Mouse (Mus musculus): ENCODE data around the gene Phf14. TPM values are rescaled to one million over a fixed set of nuclear protein-coding genes. Genes with fewer than 3 reads are reported as not detected.

Gene Phf14
- polyA plus RNA-seq, 1 experiment from 2014 or later, result 65.4 TPM

GRCm38 (mm10) chr6:11960172-11960571, 52.6 kb downstream of the Phf14 start:
- whole genome bisulfite sequencing, result 92% methylated on average over 7 of the region's 7 CpGs
- Histone ChIP-seq H3K27ac (no peak overlapping the region), H3K4me3 (no peak overlapping the region), H3K9me3 (no peaks in the 10 kb centered on the region), H3K27me3 (no peaks in the 10 kb centered on the region), H3K4me1 (no peaks in the 10 kb centered on the region), H3K9ac (no peak overlapping the region), H3K4me2 (no peak overlapping the region), H3K36me3 (peaks cover 13% of the 10 kb centered on the region)
- no peak for ATAC-seq (ENCODE audit: insufficient number of reproducible peaks, low FRiP score, low TSS enrichment, low read depth)

GRCm38 (mm10) chr6:11993782-11994181, 86.2 kb downstream of the Phf14 start:
- 100% methylated on average over 1 of the region's 1 CpGs for WGBS
- Histone ChIP-seq H3K9ac (no peak overlapping the region), H3K36me3 (peaks cover 31% of the 10 kb centered on the region), H3K4me1 (no peaks in the 10 kb centered on the region), H3K4me3 (no peak overlapping the region), H3K9me3 (no peaks in the 10 kb centered on the region), H3K27me3 (no peaks in the 10 kb centered on the region), H3K27ac (no peak overlapping the region), H3K4me2 (no peak overlapping the region)
- ATAC-seq (ENCODE audit: insufficient number of reproducible peaks, low FRiP score, low TSS enrichment, low read depth), result no peak

GRCm38 (mm10) chr6:11998576-11998975, 91.0 kb downstream of the Phf14 start:
- H3K4me3 ChIP-seq, result no peak overlapping the region
- H3K36me3 ChIP-seq, result peaks cover 42% of the 10 kb centered on the region
- H3K9me3 ChIP-seq, result no peaks in the 10 kb centered on the region

GRCm38 (mm10) chr6:11999506-11999905, 91.9 kb downstream of the Phf14 start:
- Histone ChIP-seq H3K4me1 (no peaks in the 10 kb centered on the region), H3K36me3 (peaks cover 34% of the 10 kb centered on the region), H3K4me3 (no peak overlapping the region), H3K27ac (no peak overlapping the region), H3K9me3 (no peaks in the 10 kb centered on the region), H3K9ac (no peak overlapping the region), H3K4me2 (no peak overlapping the region), H3K27me3 (no peaks in the 10 kb centered on the region)
- 90% methylated on average over 1 of the region's 1 CpGs for WGBS
- no peak for ATAC-seq (ENCODE audit: insufficient number of reproducible peaks, low FRiP score, low TSS enrichment, low read depth)

More at GRCm38 (mm10) chr6:11998576-11998975, 91.0 kb downstream of the Phf14 start:
- Histone ChIP-seq H3K9ac (no peak overlapping the region), H3K27ac (no peak overlapping the region), H3K27me3 (no peaks in the 10 kb centered on the region), H3K4me2 (no peak overlapping the region), H3K4me1 (no peaks in the 10 kb centered on the region)
- no peak for ATAC-seq (ENCODE audit: insufficient number of reproducible peaks, low FRiP score, low TSS enrichment, low read depth)
- WGBS, result 78% methylated on average over 4 of the region's 4 CpGs

- Histone ChIP-seq H3K9ac (no peak overlapping the region), H3K4me2 (no peak overlapping the region), H3K36me3 (peaks cover 4% of the 10 kb centered on the region; the same call in 1 of the 2 replicates), H3K9me3 (no peaks in the 10 kb centered on the region), H3K27ac (no peak overlapping the region), H3K27me3 (no peaks in the 10 kb centered on the region), H3K4me1 (no peaks in the 10 kb centered on the region), H3K4me3 (no peak overlapping the region)
- 88% methylated on average over 4 of the region's 4 CpGs for WGBS
- ATAC-seq (ENCODE audit: insufficient number of reproducible peaks, low FRiP score, low TSS enrichment, low read depth), result no peak
These were observed 97.8 kb downstream of the Phf14 start for GRCm38 (mm10) chr6:12005455-12005854.

- H3K9ac ChIP-seq, result no peak overlapping the region
- WGBS, result 88% methylated on average over 1 of the region's 1 CpGs
- H3K36me3 ChIP-seq, result peaks cover 4% of the 10 kb centered on the region; the same call in 1 of the 2 replicates
- no peaks in the 10 kb centered on the region for H3K4me1 ChIP-seq
- no peak overlapping the region for H3K4me3 ChIP-seq
- ATAC-seq (ENCODE audit: insufficient number of reproducible peaks, low FRiP score, low TSS enrichment, low read depth), result no peak
- H3K9me3 ChIP-seq, result no peaks in the 10 kb centered on the region
- no peak overlapping the region for H3K27ac ChIP-seq
- H3K27me3 ChIP-seq, result no peaks in the 10 kb centered on the region
- no peak overlapping the region for H3K4me2 ChIP-seq
These were observed 98.4 kb downstream of the Phf14 start for GRCm38 (mm10) chr6:12006001-12006400.

GRCm38 (mm10) chr6:12012103-12012502, 104.5 kb downstream of the Phf14 start:
- 89% methylated on average over 5 of the region's 5 CpGs for WGBS
- Histone ChIP-seq H3K9me3 (no peaks in the 10 kb centered on the region), H3K4me3 (no peak overlapping the region), H3K9ac (no peak overlapping the region), H3K4me1 (no peaks in the 10 kb centered on the region), H3K27me3 (no peaks in the 10 kb centered on the region), H3K27ac (no peak overlapping the region), H3K36me3 (no peaks in the 10 kb centered on the region; the same call in 1 of the 2 replicates), H3K4me2 (no peak overlapping the region)
- ATAC-seq (ENCODE audit: insufficient number of reproducible peaks, low FRiP score, low TSS enrichment, low read depth), result no peak

- no peak overlapping the region for H3K4me2 ChIP-seq
- no peaks in the 10 kb centered on the region for H3K27me3 ChIP-seq
- H3K4me3 ChIP-seq, result no peak overlapping the region
- no peaks in the 10 kb centered on the region; the same call in 1 of the 2 replicates for H3K36me3 ChIP-seq
- no peak overlapping the region for H3K9ac ChIP-seq
- no peak for ATAC-seq (ENCODE audit: insufficient number of reproducible peaks, low FRiP score, low TSS enrichment, low read depth)
- H3K4me1 ChIP-seq, result no peaks in the 10 kb centered on the region
- H3K27ac ChIP-seq, result no peak overlapping the region
- 71% methylated on average over 2 of the region's 2 CpGs for WGBS
- H3K9me3 ChIP-seq, result no peaks in the 10 kb centered on the region
These were observed 106.4 kb downstream of the Phf14 start for GRCm38 (mm10) chr6:12014035-12014434.

GRCm38 (mm10) chr6:12014733-12015132, 107.1 kb downstream of the Phf14 start:
- Histone ChIP-seq H3K4me1 (no peaks in the 10 kb centered on the region), H3K4me2 (no peak overlapping the region), H3K9me3 (no peaks in the 10 kb centered on the region), H3K27me3 (no peaks in the 10 kb centered on the region), H3K9ac (no peak overlapping the region), H3K4me3 (no peak overlapping the region), H3K27ac (no peak overlapping the region), H3K36me3 (no peaks in the 10 kb centered on the region; the same call in 1 of the 2 replicates)
- no peak for ATAC-seq (ENCODE audit: insufficient number of reproducible peaks, low FRiP score, low TSS enrichment, low read depth)
- WGBS, result 87% methylated on average over 2 of the region's 2 CpGs

GRCm38 (mm10) chr6:12019736-12020135, 112.1 kb downstream of the Phf14 start:
- Histone ChIP-seq H3K27me3 (no peaks in the 10 kb centered on the region), H3K9ac (no peak overlapping the region), H3K36me3 (peaks cover 8% of the 10 kb centered on the region), H3K4me3 (no peak overlapping the region), H3K27ac (no peak overlapping the region), H3K4me2 (no peak overlapping the region), H3K4me1 (no peaks in the 10 kb centered on the region), H3K9me3 (no peaks in the 10 kb centered on the region)
- ATAC-seq (ENCODE audit: insufficient number of reproducible peaks, low FRiP score, low TSS enrichment, low read depth), result no peak
- WGBS, result 52% methylated on average over 1 of the region's 1 CpGs

- H3K4me2 ChIP-seq, result no peak overlapping the region
- no peaks in the 10 kb centered on the region for H3K9me3 ChIP-seq
- H3K36me3 ChIP-seq, result peaks cover 8% of the 10 kb centered on the region
- no peaks in the 10 kb centered on the region for H3K27me3 ChIP-seq
- no peak overlapping the region for H3K9ac ChIP-seq
- no peaks in the 10 kb centered on the region for H3K4me1 ChIP-seq
- 72% methylated on average over 3 of the region's 3 CpGs for WGBS
- no peak for ATAC-seq (ENCODE audit: insufficient number of reproducible peaks, low FRiP score, low TSS enrichment, low read depth)
- H3K4me3 ChIP-seq, result no peak overlapping the region
- no peak overlapping the region for H3K27ac ChIP-seq
These were observed 112.5 kb downstream of the Phf14 start for GRCm38 (mm10) chr6:12020156-12020555.

- WGBS, result 88% methylated on average over 4 of the region's 4 CpGs
These were observed 113.1 kb downstream of the Phf14 start for GRCm38 (mm10) chr6:12020738-12021137.

GRCm38 (mm10) chr6:12021480-12021879, 113.9 kb downstream of the Phf14 start:
- no peaks in the 10 kb centered on the region for H3K27me3 ChIP-seq

More at GRCm38 (mm10) chr6:12020738-12021137, 113.1 kb downstream of the Phf14 start:
- no peaks in the 10 kb centered on the region for H3K9me3 ChIP-seq
- H3K4me2 ChIP-seq, result no peak overlapping the region
- no peak overlapping the region for H3K27ac ChIP-seq
- no peaks in the 10 kb centered on the region for H3K27me3 ChIP-seq
- no peak for ATAC-seq (ENCODE audit: insufficient number of reproducible peaks, low FRiP score, low TSS enrichment, low read depth)
- no peak overlapping the region for H3K9ac ChIP-seq
- H3K4me1 ChIP-seq, result no peaks in the 10 kb centered on the region
- no peak overlapping the region for H3K4me3 ChIP-seq
- H3K36me3 ChIP-seq, result peaks cover 8% of the 10 kb centered on the region

More at GRCm38 (mm10) chr6:12021480-12021879, 113.9 kb downstream of the Phf14 start:
- H3K9ac ChIP-seq, result no peak overlapping the region
- no peaks in the 10 kb centered on the region for H3K4me1 ChIP-seq
- no peak overlapping the region for H3K27ac ChIP-seq
- H3K4me2 ChIP-seq, result no peak overlapping the region
- H3K9me3 ChIP-seq, result no peaks in the 10 kb centered on the region
- no peak for ATAC-seq (ENCODE audit: insufficient number of reproducible peaks, low FRiP score, low TSS enrichment, low read depth)
- H3K36me3 ChIP-seq, result peaks cover 8% of the 10 kb centered on the region
- 93% methylated on average over 4 of the region's 4 CpGs for WGBS
- H3K4me3 ChIP-seq, result no peak overlapping the region

Measured in limb, embryonic 15.5 days (tissue).